Mouse (Mus musculus) neural tube, embryonic 14.5 days (tissue): Measurements from ENCODE around the gene Cyb5d1. TPM values are rescaled to one million over a fixed set of nuclear protein-coding genes. Genes with fewer than 3 reads are reported as not detected.
A peak's percentile ranks its signal among the peaks of the same experiment; 100 is the strongest.

ENCODE experiments used
- ATAC-seq: fragments of 200-750 bp; cut with Nextera tagmentation; 2 replicates; pipeline ENCODE4 v1.8.0; 2017; ENCODE audit warnings: low read depth, mild to moderate bottlenecking, moderate TSS enrichment, moderate library complexity
- H3K27ac ChIP-seq: fragments of 300-500 bp; sonication (generic); 2 replicates; pipeline ENCODE4 v1.5.1; 2014; ENCODE audit warnings: low read depth, mild to moderate bottlenecking, control low read depth, low read length, moderate library complexity, mixed read lengths
- H3K27me3 ChIP-seq: fragments of 300-500 bp; sonication (generic); 2 replicates; pipeline ENCODE4 v1.6.1; 2014; ENCODE audit warnings: low read length; ENCODE audit not compliant: control insufficient read depth, insufficient read depth
- H3K36me3 ChIP-seq: fragments of 300-500 bp; sonication (generic); 2 replicates; pipeline ENCODE4 v1.6.1; 2014; ENCODE audit warnings: low read length, mixed read lengths; ENCODE audit not compliant: control insufficient read depth, insufficient read depth
- H3K4me1 ChIP-seq: fragments of 300-500 bp; sonication (generic); 2 replicates; pipeline ENCODE4 v1.6.1; 2014; ENCODE audit warnings: low read length; ENCODE audit not compliant: control insufficient read depth, insufficient read depth
- H3K4me2 ChIP-seq: fragments of 300-500 bp; sonication (generic); 2 replicates; pipeline ENCODE4 v1.6.1; 2014; ENCODE audit warnings: mild to moderate bottlenecking, low read depth, low read length, control low read depth
- H3K4me3 ChIP-seq: fragments of 300-500 bp; sonication (generic); 2 replicates; pipeline ENCODE4 v1.5.1; 2014; ENCODE audit warnings: low read depth, low read length, control low read depth, mixed read lengths
- H3K9ac ChIP-seq: fragments of 300-500 bp; sonication (generic); replicated peaks from 2 replicates; pipeline ENCODE4 v1.6.1; 2014; ENCODE audit warnings: low read depth, mild to moderate bottlenecking, control low read depth, low read length, mixed read lengths
- H3K9me3 ChIP-seq: fragments of 300-500 bp; sonication (generic); 2 replicates; pipeline ENCODE4 v1.6.1; 2016; ENCODE audit warnings: low read length; ENCODE audit not compliant: control insufficient read depth
- WGBS: fragments of 180-500 bp; shearing (Covaris S2); extraction: QIAGEN DNeasy Blood & Tissue Kit; methylation state at CpG from one replicate; pipeline ENCODE4 v1.1.7; 2014; 5-methylcytosine and 5-hydroxymethylcytosine counted together
- polyA plus RNA-seq: library from polyadenylated mRNA; unstranded; fragments of >200 nt; fragmentation: Nextera tagmentation; extraction: Ambion mirVana; gene quantifications from 2 replicates; pipeline ENCODE4 v1.2.1, GENCODE M21; 2014

Gene Cyb5d1
- polyA plus RNA-seq, 1 experiment from 2014 or later: 21.3 TPM

GRCm38 (mm10) chr11:69426246-69426645 lies 30.8 kb upstream of the Cyb5d1 start:
- Histone ChIP-seq H3K4me2 (no peak overlapping the region), H3K36me3 (no peaks in the 10 kb centered on the region), H3K27ac (no peak overlapping the region), H3K4me1 (no peaks in the 10 kb centered on the region), H3K4me3 (no peak overlapping the region), H3K9me3 (no peaks in the 10 kb centered on the region), H3K27me3 (peaks cover 14% of the 10 kb centered on the region; the same call in 1 of the 2 replicates), H3K9ac (no peak overlapping the region)
- 95% methylated on average over 2 of the region's 2 CpGs for WGBS
- no peak for ATAC-seq

- no peaks in the 10 kb centered on the region for H3K9me3 ChIP-seq
- peaks cover 14% of the 10 kb centered on the region; the same call in 1 of the 2 replicates for H3K27me3 ChIP-seq
- no peak overlapping the region for H3K4me2 ChIP-seq
- H3K4me1 ChIP-seq: peaks cover 16% of the 10 kb centered on the region
- no peak overlapping the region for H3K9ac ChIP-seq
- H3K36me3 ChIP-seq: no peaks in the 10 kb centered on the region
- H3K4me3 ChIP-seq: no peak overlapping the region
- 78% methylated on average over 6 of the region's 6 CpGs for WGBS
- no peak for ATAC-seq
- H3K27ac ChIP-seq: no peak overlapping the region
Measured at GRCm38 (mm10) chr11:69423885-69424284, 28.5 kb upstream of the Cyb5d1 start.

DNA sequence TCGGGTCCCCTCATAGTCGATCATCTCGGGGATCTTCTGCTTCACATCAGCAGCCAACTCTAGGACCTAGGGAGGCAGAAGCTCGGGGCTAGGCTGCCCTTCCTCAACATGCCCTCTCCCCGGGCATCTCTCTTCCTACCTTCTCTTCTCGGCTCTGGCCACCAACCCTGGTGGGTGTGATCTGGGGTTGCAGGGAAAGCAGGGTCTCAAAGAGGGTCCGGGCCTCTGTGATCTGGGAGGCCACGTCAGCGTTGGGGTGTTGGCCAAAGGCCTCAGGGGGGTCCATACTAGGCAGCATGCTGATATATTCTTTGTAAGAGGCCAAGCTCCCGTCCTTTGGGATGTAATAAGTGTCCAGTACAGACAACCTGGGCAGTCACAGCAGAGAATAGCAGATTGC lies 27.4 kb upstream of the Cyb5d1 start:
- no peak overlapping the region for H3K4me3 ChIP-seq
- no peak overlapping the region for H3K27ac ChIP-seq
- peaks cover 14% of the 10 kb centered on the region; the same call in 1 of the 2 replicates for H3K27me3 ChIP-seq
- no peaks in the 10 kb centered on the region for H3K36me3 ChIP-seq
- ATAC-seq: no peak
- WGBS: 86% methylated on average over 10 of the region's 10 CpGs
- peaks cover 19% of the 10 kb centered on the region for H3K4me1 ChIP-seq
- H3K4me2 ChIP-seq: no peak overlapping the region
- no peaks in the 10 kb centered on the region for H3K9me3 ChIP-seq
- H3K9ac ChIP-seq: no peak overlapping the region

DNA sequence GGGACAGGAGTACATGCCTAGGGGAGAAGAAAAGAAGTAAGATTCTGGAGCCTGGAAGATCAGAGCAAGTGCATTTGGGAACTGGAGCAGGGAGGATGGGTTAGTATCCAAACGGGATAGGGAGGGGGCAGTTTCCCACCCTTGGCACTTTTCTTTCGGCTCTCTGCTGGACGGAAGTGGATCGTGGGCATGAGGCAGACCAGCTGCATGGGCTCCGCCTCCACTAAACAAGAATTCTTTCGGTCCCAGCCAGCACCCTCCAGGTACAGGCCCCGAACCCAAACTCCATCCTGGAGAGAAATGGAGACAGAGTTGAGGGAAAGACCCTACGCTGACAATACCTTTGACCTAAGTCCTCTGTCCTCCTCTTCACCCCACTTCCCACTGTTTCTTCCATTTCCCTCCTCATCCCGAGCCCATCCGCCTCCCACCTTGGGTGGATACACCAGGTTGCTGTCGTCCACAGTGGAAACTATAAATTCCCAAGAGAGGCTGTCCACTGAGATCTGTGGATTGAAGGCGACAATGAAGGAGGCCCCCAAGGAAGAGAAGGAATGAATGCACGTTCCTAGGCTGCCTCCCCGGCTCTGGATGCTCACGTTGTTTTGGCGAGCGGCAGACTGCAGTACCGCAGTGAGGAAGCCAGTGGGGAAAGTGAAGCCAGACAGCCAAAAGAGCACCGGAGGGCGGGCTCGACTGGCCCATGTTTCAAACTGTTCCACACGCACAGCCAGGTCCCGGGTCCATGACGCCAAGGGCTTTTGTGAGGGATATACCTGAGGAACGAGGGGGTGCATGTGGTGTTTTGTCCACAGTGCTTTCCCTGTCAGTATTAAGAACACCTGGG lies 25.9 kb upstream of the Cyb5d1 start:
- H3K36me3 ChIP-seq: no peaks in the 10 kb centered on the region
- 0 out of 2 replicates have a peak overlapping the region, but pooled peaks have one; percentile 99 for H3K4me2 ChIP-seq
- H3K9ac ChIP-seq: no peak overlapping the region
- H3K27me3 ChIP-seq: peaks cover 14% of the 10 kb centered on the region; the same call in 1 of the 2 replicates
- H3K4me3 ChIP-seq: no peak overlapping the region
- H3K27ac ChIP-seq: no peak overlapping the region
- ATAC-seq: no peak
- H3K9me3 ChIP-seq: no peaks in the 10 kb centered on the region
- 13% methylated on average over 25 of the region's 25 CpGs for WGBS
- H3K4me1 ChIP-seq: peaks cover 28% of the 10 kb centered on the region

- 8% methylated on average over 10 of the region's 10 CpGs for WGBS
- Histone ChIP-seq H3K4me2 (peak overlapping the region; percentile 99), H3K27me3 (peaks cover 14% of the 10 kb centered on the region; the same call in 1 of the 2 replicates), H3K9me3 (no peaks in the 10 kb centered on the region), H3K36me3 (no peaks in the 10 kb centered on the region), H3K27ac (no peak overlapping the region), H3K9ac (0 out of 2 replicates have a peak overlapping the region, but pooled peaks have one; percentile 18), H3K4me1 (peaks cover 28% of the 10 kb centered on the region), H3K4me3 (peak overlapping the region; percentile 83)
- no peak for ATAC-seq
Measured at GRCm38 (mm10) chr11:69420554-69421000, 25.1 kb upstream of the Cyb5d1 start.

GRCm38 (mm10) chr11:69419813-69420553 lies 24.6 kb upstream of the Cyb5d1 start:
- WGBS: 1% methylated on average over 31 of the region's 31 CpGs
- Histone ChIP-seq H3K27me3 (peaks cover 14% of the 10 kb centered on the region; the same call in 1 of the 2 replicates), H3K9me3 (no peaks in the 10 kb centered on the region), H3K27ac (peak overlapping the region; percentile 99; the same call in 1 of the 2 replicates), H3K36me3 (no peaks in the 10 kb centered on the region), H3K4me1 (peaks cover 30% of the 10 kb centered on the region), H3K9ac (peak overlapping the region; percentile 64), H3K4me3 (peak overlapping the region; percentile 83), H3K4me2 (peak overlapping the region; percentile 99)
- ATAC-seq: no peak

GRCm38 (mm10) chr11:69419443-69419812 lies 24.0 kb upstream of the Cyb5d1 start:
- Histone ChIP-seq H3K4me2 (peak overlapping the region; percentile 99), H3K4me1 (peaks cover 36% of the 10 kb centered on the region), H3K36me3 (no peaks in the 10 kb centered on the region), H3K9me3 (no peaks in the 10 kb centered on the region), H3K9ac (peak overlapping the region; percentile 64), H3K4me3 (peak overlapping the region; percentile 83), H3K27ac (peak overlapping the region; percentile 99), H3K27me3 (peaks cover 14% of the 10 kb centered on the region; the same call in 1 of the 2 replicates)
- under 1% methylated on average over 19 of the region's 19 CpGs for WGBS
- ATAC-seq: 0 out of 2 replicates have a peak, but pooled peaks have one; percentile 10

DNA sequence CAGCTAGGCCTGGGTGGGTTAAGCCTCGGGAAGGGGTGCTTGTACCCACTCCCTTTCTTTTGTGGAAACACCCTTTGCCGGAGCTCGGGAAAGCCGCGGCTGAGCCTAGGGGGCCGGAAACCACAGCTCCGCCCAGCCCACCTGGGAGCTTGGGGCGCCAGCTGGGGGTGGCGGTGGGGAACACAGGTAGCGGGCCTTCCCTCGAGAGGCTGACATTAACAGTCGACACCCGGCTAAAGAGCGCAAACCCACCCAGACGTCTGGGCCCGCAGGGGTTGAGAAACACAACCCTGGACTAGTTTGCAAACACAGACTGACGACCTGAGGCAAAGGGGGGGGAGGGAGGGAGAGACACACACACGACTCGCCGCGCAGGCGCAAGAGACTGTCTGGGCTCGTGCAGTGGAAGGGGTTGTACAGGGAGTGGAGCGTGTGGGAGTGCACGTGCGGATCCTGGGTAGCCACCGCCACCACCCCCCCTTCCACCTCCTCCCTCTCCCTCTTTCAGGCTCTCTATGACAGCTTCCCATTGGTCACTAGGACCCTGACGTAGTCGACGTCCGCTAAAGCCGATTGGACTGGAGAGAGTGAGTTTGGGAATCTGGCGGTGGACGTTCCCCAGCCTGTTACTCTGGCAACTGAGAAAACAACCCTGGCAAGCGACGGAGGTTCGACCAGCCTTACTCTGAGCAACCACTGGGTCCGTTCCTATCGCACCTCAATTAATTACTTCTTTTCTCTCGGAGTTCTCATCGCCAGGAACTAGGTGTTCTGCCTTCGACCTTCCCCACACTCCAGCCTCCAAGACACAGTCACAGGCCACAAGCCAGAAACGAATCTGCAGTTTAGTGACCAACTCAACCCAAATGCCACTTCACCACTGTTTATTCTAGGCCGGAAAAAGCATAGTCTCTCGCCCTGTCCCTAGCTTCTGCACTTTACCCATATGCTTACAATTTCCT lies 23.3 kb upstream of the Cyb5d1 start:
- H3K4me1 ChIP-seq: peaks cover 42% of the 10 kb centered on the region
- H3K27ac ChIP-seq: peak overlapping the region; percentile 99
- peak overlapping the region; percentile 83 for H3K4me3 ChIP-seq
- H3K9me3 ChIP-seq: no peaks in the 10 kb centered on the region
- peak overlapping the region; percentile 64 for H3K9ac ChIP-seq
- no peaks in the 10 kb centered on the region for H3K36me3 ChIP-seq
- peaks cover 14% of the 10 kb centered on the region; the same call in 1 of the 2 replicates for H3K27me3 ChIP-seq
- peak overlapping the region; percentile 99 for H3K4me2 ChIP-seq
- ATAC-seq: peak; percentile 91
- WGBS: 2% methylated on average over 40 of the region's 45 CpGs
